Mouse (Mus musculus) liver, postnatal 0 days (tissue): ENCODE measurements around the gene Tigd4. TPM values are rescaled to one million over a fixed set of nuclear protein-coding genes. Genes with fewer than 3 reads are reported as not detected.

Experiments
- ATAC-seq: fragments of 200-750 bp; cut with Nextera tagmentation; 2 replicates; pipeline ENCODE4 v1.8.0; 2017; ENCODE audit warnings: mild to moderate bottlenecking, moderate library complexity
- DNase-seq: peaks from one replicate; pipeline ENCODE4 v3.0.0-alpha.2; 2016
- H3K27ac ChIP-seq: fragments of 300-500 bp; sonication (generic); 2 replicates; pipeline ENCODE4 v1.5.1; 2014; ENCODE audit warnings: antibody characterized with exemption, moderate library complexity, mild to moderate bottlenecking, low read depth
- H3K27me3 ChIP-seq: fragments of 300-500 bp; sonication (generic); 2 replicates; pipeline ENCODE4 v1.6.1; 2014; ENCODE audit warnings: low read length, control low read depth, mixed read lengths; ENCODE audit not compliant: insufficient read depth
- H3K36me3 ChIP-seq: fragments of 300-500 bp; sonication (generic); replicated peaks from 2 replicates; pipeline ENCODE4 v1.6.1; 2014; ENCODE audit warnings: mild to moderate bottlenecking, control low read depth, low read length, moderate library complexity, mixed read lengths; ENCODE audit not compliant: insufficient read depth
- H3K4me1 ChIP-seq: fragments of 300-500 bp; sonication (generic); 2 replicates; pipeline ENCODE4 v1.6.1; 2014; ENCODE audit warnings: antibody characterized with exemption, mild to moderate bottlenecking, control low read depth; ENCODE audit not compliant: insufficient read depth
- H3K4me2 ChIP-seq: fragments of 300-500 bp; sonication (generic); 2 replicates; pipeline ENCODE4 v1.6.1; 2014; ENCODE audit warnings: low read depth, mild to moderate bottlenecking, low read length, moderate library complexity, mixed read lengths
- H3K4me3 ChIP-seq: fragments of 300-500 bp; sonication (generic); 2 replicates; pipeline ENCODE4 v1.5.1; 2014; ENCODE audit warnings: low read depth, low read length
- H3K9ac ChIP-seq: fragments of 300-500 bp; sonication (generic); replicated peaks from 2 replicates; pipeline ENCODE4 v1.6.1; 2014; ENCODE audit warnings: mild to moderate bottlenecking, moderate library complexity
- H3K9me3 ChIP-seq: fragments of 300-500 bp; sonication (generic); 2 replicates; pipeline ENCODE4 v1.6.1; 2016; ENCODE audit warnings: mild to moderate bottlenecking, control low read depth, low read length, mixed read lengths
- CTCF ChIP-seq: sonication (generic); IDR thresholded peaks from 2 replicates; pipeline ENCODE4 v1.5.1; 2016; ENCODE audit warnings: antibody characterized with exemption, low read depth
- EP300 ChIP-seq: IDR thresholded peaks from 2 replicates; pipeline ENCODE4 v1.6.1; 2016; ENCODE audit warnings: antibody characterized with exemption, low read depth, mild to moderate bottlenecking
- WGBS: fragments of 180-500 bp; shearing (Covaris S2); extraction: QIAGEN DNeasy Blood & Tissue Kit; methylation state at CpG from one replicate; pipeline ENCODE4 v1.1.7; 2014; ENCODE audit not compliant: insufficient replicate concordance; 5-methylcytosine and 5-hydroxymethylcytosine counted together
- polyA plus RNA-seq: library from polyadenylated mRNA; unstranded; fragments of >200 nt; fragmentation: Nextera tagmentation; extraction: Ambion mirVana; gene quantifications from 2 replicates; pipeline ENCODE4 v1.2.1, GENCODE M21; 2015

Gene Tigd4
- polyA plus RNA-seq, 1 experiment from 2014 or later = not detected

DNA sequence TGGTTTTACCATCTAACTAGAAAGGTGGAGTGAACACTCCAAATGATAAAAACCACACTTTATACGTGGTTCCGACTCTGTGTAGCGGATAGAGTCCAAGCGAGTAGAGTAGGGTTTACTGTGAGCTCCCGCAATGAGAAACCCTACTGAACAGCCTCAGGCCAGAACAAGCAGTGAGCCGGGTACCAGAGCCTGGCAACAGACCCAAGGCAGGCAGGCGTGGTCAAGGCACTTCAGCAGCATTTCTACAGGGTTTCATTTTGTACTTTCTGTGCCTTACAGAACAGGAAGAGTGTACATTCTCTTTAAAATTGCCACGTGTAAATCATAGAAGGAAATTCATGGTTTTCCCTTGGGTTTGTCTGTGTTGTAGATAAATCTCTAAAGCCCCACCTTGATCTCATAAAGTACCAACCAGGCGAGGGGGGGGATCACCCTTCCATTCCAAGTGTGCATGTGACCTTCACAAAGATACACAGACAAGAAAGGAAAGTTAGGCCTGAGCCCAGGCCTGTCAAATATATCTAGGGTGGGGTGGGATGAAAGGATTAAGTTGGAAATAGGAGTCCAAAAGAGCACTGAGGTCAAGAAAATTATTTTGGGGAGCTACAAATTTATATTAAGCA is 8.6 kb downstream of the Tigd4 start:
- ATAC-seq (no peak), DNase-seq (no peak)
- TF ChIP-seq CTCF = no peak
- no peak for TF ChIP-seq EP300
- no peaks in the 10 kb centered on the region for H3K4me1 ChIP-seq
- H3K27ac ChIP-seq = no peak overlapping the region
- H3K9ac ChIP-seq = no peak overlapping the region
- no peak overlapping the region for H3K4me2 ChIP-seq
- no peak overlapping the region for H3K4me3 ChIP-seq
- no peaks in the 10 kb centered on the region for H3K36me3 ChIP-seq
- H3K9me3 ChIP-seq = peaks cover 10% of the 10 kb centered on the region
- H3K27me3 ChIP-seq = no peaks in the 10 kb centered on the region
- 66% methylated on average over 9 of the region's 9 CpGs for WGBS

DNA sequence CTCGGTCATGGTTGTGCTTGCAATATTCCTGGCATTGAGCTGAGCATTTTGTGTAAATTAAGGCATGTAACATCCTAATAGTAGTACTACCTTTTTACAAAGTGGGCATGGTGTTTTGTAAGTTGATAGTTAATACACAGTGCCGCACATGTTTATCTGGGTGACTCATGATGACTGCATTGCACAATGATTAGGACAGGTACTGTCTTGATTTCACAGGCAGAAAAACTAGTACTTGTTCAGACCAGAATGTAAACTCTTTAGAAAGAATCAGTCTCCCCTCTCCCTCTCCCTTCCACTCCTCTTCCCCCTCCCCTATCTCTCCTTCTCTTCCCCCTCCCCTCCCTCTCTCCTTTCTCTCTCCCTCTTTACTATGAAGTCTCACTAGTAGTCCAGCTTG is 9.4 kb downstream of the Tigd4 start:
- Histone ChIP-seq H3K36me3 (no peaks in the 10 kb centered on the region), H3K9ac (no peak overlapping the region), H3K4me3 (no peak overlapping the region), H3K9me3 (peaks cover 10% of the 10 kb centered on the region), H3K4me1 (no peaks in the 10 kb centered on the region), H3K27me3 (no peaks in the 10 kb centered on the region), H3K4me2 (no peak overlapping the region), H3K27ac (no peak overlapping the region)
- TF ChIP-seq CTCF = no peak
- TF ChIP-seq EP300 = no peak
- DNase-seq (no peak), ATAC-seq (no peak; the same call in 1 of the 2 replicates)
- WGBS = 70% methylated on average over 2 of the region's 2 CpGs

DNA sequence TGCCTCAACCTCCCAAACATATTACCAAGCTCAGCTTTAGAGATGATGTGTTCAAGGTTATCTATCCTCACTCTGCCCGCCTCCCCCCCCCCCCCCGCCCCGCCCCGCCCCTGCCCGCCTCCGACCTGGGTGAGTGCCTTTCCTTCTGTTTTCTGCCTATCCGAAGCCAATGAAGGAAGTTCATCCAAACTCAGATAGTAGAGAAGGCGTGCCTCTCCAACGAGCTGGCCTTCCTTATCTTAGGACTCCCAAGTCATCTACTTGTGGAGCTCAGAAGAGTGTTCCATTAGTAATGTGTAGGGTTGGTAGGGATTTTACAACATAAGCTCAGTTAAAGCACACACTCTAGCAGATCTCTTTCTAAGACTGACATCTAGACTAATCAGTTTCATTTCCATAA is 9.8 kb downstream of the Tigd4 start:
- peaks cover 10% of the 10 kb centered on the region for H3K9me3 ChIP-seq
- TF ChIP-seq EP300 = no peak
- TF ChIP-seq CTCF = no peak
- H3K4me2 ChIP-seq = no peak overlapping the region
- no peaks in the 10 kb centered on the region for H3K27me3 ChIP-seq
- no peak overlapping the region for H3K9ac ChIP-seq
- H3K4me1 ChIP-seq = no peaks in the 10 kb centered on the region
- 62% methylated on average over 8 of the region's 9 CpGs for WGBS
- DNase-seq (no peak), ATAC-seq (no peak)
- H3K4me3 ChIP-seq = no peak overlapping the region
- no peaks in the 10 kb centered on the region for H3K36me3 ChIP-seq
- H3K27ac ChIP-seq = no peak overlapping the region

DNA sequence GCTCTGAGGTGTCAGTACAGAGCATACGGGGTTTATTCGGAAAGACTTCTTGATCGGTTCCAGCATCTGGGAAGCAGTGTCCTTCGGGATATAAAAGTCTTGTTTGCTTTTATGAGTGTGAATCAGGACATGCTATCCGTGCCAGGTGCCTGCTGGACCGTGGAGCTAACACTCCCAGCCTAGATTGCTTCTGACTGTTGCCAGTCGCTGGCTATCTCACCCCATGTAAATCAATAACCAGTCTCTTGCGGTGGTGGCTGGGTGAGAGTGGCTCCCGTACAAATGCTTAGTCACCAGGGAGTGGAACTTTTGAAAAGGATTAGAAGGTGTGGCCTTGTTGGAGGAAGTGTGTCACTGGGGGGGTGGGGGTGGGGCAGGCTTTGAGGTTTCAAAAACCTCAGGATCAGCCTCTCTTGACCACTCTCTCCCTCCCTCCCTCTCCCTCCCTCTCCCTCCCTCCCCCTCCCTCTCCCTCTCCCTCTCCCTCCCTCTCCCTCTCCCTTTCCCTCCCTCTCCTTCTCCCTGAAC is 16.9 kb downstream of the Tigd4 start:
- Histone ChIP-seq H3K9ac (no peak overlapping the region), H3K36me3 (no peaks in the 10 kb centered on the region), H3K4me2 (no peak overlapping the region), H3K9me3 (peaks cover 8% of the 10 kb centered on the region), H3K4me3 (no peak overlapping the region), H3K4me1 (no peaks in the 10 kb centered on the region), H3K27ac (no peak overlapping the region), H3K27me3 (no peaks in the 10 kb centered on the region)
- WGBS = 65% methylated on average over 9 of the region's 9 CpGs
- no peak for DNase-seq
- no peak for TF ChIP-seq EP300
- TF ChIP-seq CTCF = no peak
- ATAC-seq = no peak

DNA sequence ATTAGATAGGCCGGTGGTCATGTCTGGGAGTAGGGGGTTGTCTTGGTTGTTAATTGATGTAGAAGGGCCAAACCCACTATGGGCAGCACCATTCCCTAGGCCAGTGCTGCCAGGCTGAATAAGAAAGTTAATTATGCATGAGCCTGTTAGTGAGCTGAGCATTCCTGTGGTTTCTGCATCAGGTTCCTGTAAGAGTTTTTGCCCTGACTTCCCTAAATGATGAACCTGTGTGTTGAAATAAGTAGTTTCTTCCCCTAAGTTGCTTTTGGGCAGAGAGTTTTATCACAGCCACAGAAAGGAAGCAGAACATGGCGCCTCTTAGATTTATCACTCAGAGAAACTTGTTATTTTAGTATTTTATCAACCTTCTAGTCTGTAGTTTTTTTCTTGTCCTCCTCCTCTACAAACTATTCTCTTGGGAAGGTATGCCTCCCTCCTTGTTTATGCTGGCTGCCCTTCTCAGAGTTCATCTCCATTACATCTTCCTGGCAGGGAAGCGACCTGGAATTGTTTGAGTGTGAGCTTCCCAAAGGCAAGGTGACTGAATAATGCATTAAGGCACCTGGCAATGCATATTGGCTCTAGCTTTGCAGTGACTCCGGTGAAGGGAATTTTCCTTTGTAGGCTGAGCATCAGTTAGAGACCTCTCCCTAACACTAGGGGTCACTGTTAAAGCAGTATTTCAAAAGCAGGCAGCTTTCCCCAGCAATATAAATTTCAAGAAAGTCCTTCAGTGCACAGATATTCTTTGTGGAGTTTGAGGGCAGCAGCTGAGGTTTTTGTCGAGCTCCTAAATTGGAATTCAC is 21.9 kb downstream of the Tigd4 start:
- no peak for DNase-seq
- TF ChIP-seq CTCF (peak; percentile 76), EP300 (no peak)
- ATAC-seq = no peak
- Histone ChIP-seq H3K4me1 (no peaks in the 10 kb centered on the region), H3K27me3 (no peaks in the 10 kb centered on the region), H3K27ac (no peak overlapping the region), H3K36me3 (no peaks in the 10 kb centered on the region), H3K4me2 (no peak overlapping the region), H3K9me3 (no peaks in the 10 kb centered on the region; the same call in 1 of the 2 replicates), H3K9ac (no peak overlapping the region), H3K4me3 (no peak overlapping the region)
- 19% methylated on average over 5 of the region's 5 CpGs for WGBS

DNA sequence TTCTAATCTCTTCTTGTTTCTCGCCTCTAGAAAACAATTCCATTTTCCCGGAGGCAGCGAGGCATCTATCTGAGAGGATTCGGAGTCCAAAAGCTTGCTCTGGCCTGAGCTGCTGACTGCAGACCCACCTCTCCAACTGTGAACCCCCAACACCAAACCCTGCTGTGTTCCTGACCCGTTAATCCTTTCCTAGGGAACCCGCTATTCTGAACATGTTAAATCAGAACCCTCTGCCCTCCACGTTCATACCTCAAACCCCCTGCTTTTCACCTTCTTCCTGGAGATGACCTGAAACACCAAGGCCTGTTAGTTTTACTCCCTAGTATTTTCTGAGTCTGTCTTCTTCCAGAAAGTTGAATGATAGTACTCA is 22.5 kb downstream of the Tigd4 start:
- TF ChIP-seq EP300 (no peak), CTCF (no peak)
- Histone ChIP-seq H3K27ac (no peak overlapping the region), H3K9ac (no peak overlapping the region), H3K4me1 (no peaks in the 10 kb centered on the region), H3K36me3 (no peaks in the 10 kb centered on the region), H3K4me3 (no peak overlapping the region), H3K9me3 (no peaks in the 10 kb centered on the region), H3K27me3 (no peaks in the 10 kb centered on the region), H3K4me2 (no peak overlapping the region)
- DNase-seq (no peak), ATAC-seq (no peak)
- WGBS = 53% methylated on average over 7 of the region's 7 CpGs
